Mouse (Mus musculus) heart, adult 2 months (tissue): ENCODE measurements at regions not wholly inside any gene's neighbourhood (a gene's known extent, or its start where the extent isn't known, plus 50 kb on each side); places are given as distances from the start of the nearest gene placed in this dataset.

ENCODE experiments used
- CTCF ChIP-seq: fragments of 200-600 bp; IDR thresholded peaks from 2 replicates; pipeline ENCODE4 v1.8.1; 2022; ENCODE audit warnings: antibody characterized with exemption, mild to moderate bottlenecking, moderate library complexity
- EP300 ChIP-seq: fragments of 200-500 bp; IDR thresholded peaks from 2 replicates; pipeline ENCODE4 v1.6.1; 2011; ENCODE audit warnings: low read depth, low read length, control low read depth; ENCODE audit not compliant: insufficient read depth
- POLR2A ChIP-seq: fragments of 200-500 bp; IDR thresholded peaks from 2 replicates; pipeline ENCODE4 v1.6.1; 2011; ENCODE audit warnings: mild to moderate bottlenecking, low read depth, low read length, control low read depth; ENCODE audit not compliant: insufficient read depth

DNA sequence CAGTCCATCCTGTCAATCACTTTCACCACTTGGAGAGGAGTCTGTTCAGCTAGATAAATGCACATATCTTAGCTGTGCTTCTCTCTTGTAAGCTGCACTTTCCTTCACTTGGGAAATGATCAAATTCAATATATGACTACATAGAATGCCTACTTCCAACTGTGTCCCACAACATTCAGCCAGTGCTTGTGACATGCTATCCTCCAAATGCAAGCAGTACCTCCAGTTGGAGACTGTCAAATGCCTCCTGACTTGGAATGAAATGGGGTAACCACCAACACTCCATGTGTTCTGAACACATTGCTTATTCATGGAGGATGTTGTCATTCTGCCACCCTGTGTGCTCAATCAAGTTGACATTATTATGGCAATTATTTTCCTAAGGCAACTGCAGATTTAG lies 177.3 kb upstream of the Cldn34d start:
- TF ChIP-seq CTCF = no peak
- no peak for TF ChIP-seq POLR2A
- no peak for TF ChIP-seq EP300
